Mouse (Mus musculus): ENCODE results near the gene Rtn4rl2.
A peak's percentile ranks its signal among the peaks of the same experiment; 100 is the strongest.

GRCm38 (mm10) chr2:84840016-84840747 is 46.3 kb downstream of the Rtn4rl2 start:
- TF ChIP-seq CTCF (IDR thresholded peaks at IDR 0.05) (no peak), POLR2A (IDR thresholded peaks at IDR 0.05; ENCODE audit: insufficient read depth, low read depth, low read length) (0 out of 2 replicates have a peak, but pooled peaks have one; percentile 4), EP300 (IDR thresholded peaks at IDR 0.05; ENCODE audit: insufficient read depth, low read depth, low read length) (no peak)

Data from heart, adult 2 months (tissue).